Mouse (Mus musculus) neural tube, embryonic 13.5 days (tissue): ENCODE results near the gene Ar. TPM values are rescaled to one million over a fixed set of nuclear protein-coding genes. Genes with fewer than 3 reads are reported as not detected.
A peak's percentile ranks its signal among the peaks of the same experiment; 100 is the strongest.

Source experiments
- ATAC-seq: fragments of 200-750 bp; cut with Nextera tagmentation; 2 replicates; pipeline ENCODE4 v1.8.0; 2017; ENCODE audit warnings: low read depth, mild to moderate bottlenecking, moderate TSS enrichment, moderate library complexity
- H3K27ac ChIP-seq: fragments of 300-500 bp; sonication (generic); replicated peaks from 2 replicates; pipeline ENCODE4 v1.5.1; 2015; ENCODE audit warnings: moderate library complexity, mild to moderate bottlenecking, inconsistent platforms
- H3K27me3 ChIP-seq: fragments of 300-500 bp; sonication (generic); 2 replicates; pipeline ENCODE4 v1.6.1; 2015; ENCODE audit warnings: mild to moderate bottlenecking, inconsistent platforms
- H3K36me3 ChIP-seq: fragments of 300-500 bp; sonication (generic); 2 replicates; pipeline ENCODE4 v1.6.1; 2015; ENCODE audit warnings: mild to moderate bottlenecking, inconsistent platforms
- H3K4me1 ChIP-seq: fragments of 300-500 bp; sonication (generic); replicated peaks from 2 replicates; pipeline ENCODE4 v1.6.1; 2015; ENCODE audit warnings: inconsistent platforms
- H3K4me2 ChIP-seq: fragments of 300-500 bp; sonication (generic); 2 replicates; pipeline ENCODE4 v1.6.1; 2015; ENCODE audit warnings: inconsistent platforms, mild to moderate bottlenecking, moderate library complexity
- H3K4me3 ChIP-seq: fragments of 300-500 bp; sonication (generic); 2 replicates; pipeline ENCODE4 v1.5.1; 2015; ENCODE audit warnings: mild to moderate bottlenecking, inconsistent platforms
- H3K9ac ChIP-seq: fragments of 300-500 bp; sonication (generic); 2 replicates; pipeline ENCODE4 v1.6.1; 2015; ENCODE audit warnings: moderate library complexity, mild to moderate bottlenecking, inconsistent platforms
- H3K9me3 ChIP-seq: fragments of 300-500 bp; sonication (generic); 2 replicates; pipeline ENCODE4 v1.6.1; 2016; ENCODE audit warnings: inconsistent platforms
- WGBS: fragments of 180-500 bp; shearing (Covaris S2); methylation state at CpG from one replicate; pipeline ENCODE4 v1.1.7; 2015; 5-methylcytosine and 5-hydroxymethylcytosine counted together
- polyA plus RNA-seq: library from polyadenylated mRNA; unstranded; fragments of >200 nt; fragmentation: Nextera tagmentation; extraction: Ambion mirVana; gene quantifications from 2 replicates; pipeline ENCODE4 v1.2.1, GENCODE M21; 2015

Ar gene
- polyA plus RNA-seq, 1 experiment from 2014 or later: 0.06 TPM

GRCm38 (mm10) chrX:98271361-98271760, 122.8 kb downstream of the Ar start:
- Histone ChIP-seq H3K4me3 (no peak overlapping the region), H3K4me2 (no peak overlapping the region), H3K36me3 (no peaks in the 10 kb centered on the region), H3K27me3 (no peaks in the 10 kb centered on the region), H3K27ac (no peak overlapping the region), H3K4me1 (no peaks in the 10 kb centered on the region), H3K9me3 (no peaks in the 10 kb centered on the region), H3K9ac (no peak overlapping the region)
- no peak for ATAC-seq

DNA sequence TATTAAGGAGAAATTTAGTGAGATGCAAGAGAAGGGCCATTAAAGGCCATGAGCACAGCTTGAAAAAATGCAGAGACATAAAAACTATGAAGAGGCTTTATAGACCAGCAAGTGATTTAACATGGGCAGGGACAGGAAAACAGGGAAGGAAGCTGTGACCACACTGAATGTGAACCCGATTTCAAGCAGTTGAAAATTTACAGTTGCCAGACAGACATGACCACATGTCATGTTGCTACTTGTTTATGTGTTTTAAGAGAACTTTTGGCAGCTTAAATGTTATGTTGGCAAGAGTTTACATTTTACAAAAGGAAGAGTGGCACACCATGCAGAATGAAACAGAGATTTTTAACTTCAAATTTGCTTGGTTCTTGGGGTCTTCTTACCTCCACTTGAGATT, 143.2 kb downstream of the Ar start:
- WGBS: 62% methylated on average over 1 of the region's 1 CpGs
- no peak for ATAC-seq
- Histone ChIP-seq H3K9ac (no peak overlapping the region), H3K27ac (no peak overlapping the region), H3K9me3 (no peaks in the 10 kb centered on the region), H3K4me2 (no peak overlapping the region), H3K27me3 (no peaks in the 10 kb centered on the region), H3K36me3 (no peaks in the 10 kb centered on the region), H3K4me1 (no peaks in the 10 kb centered on the region), H3K4me3 (no peak overlapping the region)

GRCm38 (mm10) chrX:98300685-98301084, 152.1 kb downstream of the Ar start:
- Histone ChIP-seq H3K9ac (no peak overlapping the region), H3K4me2 (no peak overlapping the region), H3K27me3 (no peaks in the 10 kb centered on the region), H3K4me3 (no peak overlapping the region), H3K27ac (no peak overlapping the region), H3K9me3 (no peaks in the 10 kb centered on the region), H3K4me1 (no peaks in the 10 kb centered on the region), H3K36me3 (no peaks in the 10 kb centered on the region)
- peak; percentile 27; the same call in 1 of the 2 replicates for ATAC-seq
- WGBS: 53% methylated on average over 4 of the region's 4 CpGs

- no peak overlapping the region for H3K27ac ChIP-seq
- 78% methylated on average over 2 of the region's 2 CpGs for WGBS
- H3K27me3 ChIP-seq: no peaks in the 10 kb centered on the region
Observed at GRCm38 (mm10) chrX:98301924-98302323, 153.4 kb downstream of the Ar start.

GRCm38 (mm10) chrX:98315961-98316360, 167.4 kb downstream of the Ar start:
- no peak overlapping the region for H3K4me3 ChIP-seq
- H3K4me1 ChIP-seq: no peaks in the 10 kb centered on the region
- H3K4me2 ChIP-seq: no peak overlapping the region
- WGBS: 91% methylated on average over 1 of the region's 3 CpGs
- H3K27me3 ChIP-seq: no peaks in the 10 kb centered on the region
- H3K36me3 ChIP-seq: no peaks in the 10 kb centered on the region
- no peak overlapping the region for H3K27ac ChIP-seq
- no peak overlapping the region for H3K9ac ChIP-seq
- H3K9me3 ChIP-seq: no peaks in the 10 kb centered on the region
- no peak for ATAC-seq

More at GRCm38 (mm10) chrX:98301924-98302323, 153.4 kb downstream of the Ar start:
- H3K36me3 ChIP-seq: no peaks in the 10 kb centered on the region
- no peaks in the 10 kb centered on the region for H3K4me1 ChIP-seq
- no peaks in the 10 kb centered on the region for H3K9me3 ChIP-seq
- no peak overlapping the region for H3K9ac ChIP-seq
- no peak for ATAC-seq
- H3K4me2 ChIP-seq: no peak overlapping the region
- no peak overlapping the region for H3K4me3 ChIP-seq

GRCm38 (mm10) chrX:98317483-98317882, 168.9 kb downstream of the Ar start:
- no peaks in the 10 kb centered on the region for H3K27me3 ChIP-seq
- no peaks in the 10 kb centered on the region for H3K4me1 ChIP-seq
- no peak overlapping the region for H3K4me2 ChIP-seq
- H3K9me3 ChIP-seq: no peaks in the 10 kb centered on the region
- no peak overlapping the region for H3K9ac ChIP-seq
- no peak overlapping the region for H3K4me3 ChIP-seq
- no peak overlapping the region for H3K27ac ChIP-seq
- no peak for ATAC-seq
- no peaks in the 10 kb centered on the region for H3K36me3 ChIP-seq

DNA sequence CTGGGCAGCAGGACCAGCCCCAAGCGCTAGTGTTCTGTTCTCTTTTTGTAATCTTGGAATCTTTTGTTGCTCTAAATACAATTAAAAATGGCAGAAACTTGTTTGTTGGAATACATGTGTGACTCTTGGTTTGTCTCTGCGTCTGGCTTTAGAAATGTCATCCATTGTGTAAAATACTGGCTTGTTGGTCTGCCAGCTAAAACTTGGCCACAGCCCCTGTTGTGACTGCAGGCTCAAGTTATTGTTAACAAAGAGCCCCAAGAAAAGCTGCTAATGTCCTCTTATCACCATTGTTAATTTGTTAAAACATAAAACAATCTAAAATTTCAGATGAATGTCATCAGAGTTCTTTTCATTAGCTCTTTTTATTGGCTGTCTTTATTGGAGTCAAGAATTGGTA, 174.5 kb downstream of the Ar start:
- Histone ChIP-seq H3K9me3 (no peaks in the 10 kb centered on the region), H3K4me1 (no peaks in the 10 kb centered on the region), H3K4me3 (no peak overlapping the region), H3K27me3 (no peaks in the 10 kb centered on the region), H3K4me2 (no peak overlapping the region), H3K9ac (no peak overlapping the region), H3K36me3 (no peaks in the 10 kb centered on the region), H3K27ac (no peak overlapping the region)
- no peak for ATAC-seq
- WGBS: 84% methylated on average over 2 of the region's 2 CpGs

- 62% methylated on average over 1 of the region's 1 CpGs for WGBS
- Histone ChIP-seq H3K4me3 (no peak overlapping the region), H3K9ac (no peak overlapping the region), H3K4me1 (no peaks in the 10 kb centered on the region), H3K27ac (no peak overlapping the region), H3K9me3 (no peaks in the 10 kb centered on the region), H3K36me3 (no peaks in the 10 kb centered on the region), H3K4me2 (no peak overlapping the region), H3K27me3 (no peaks in the 10 kb centered on the region)
- ATAC-seq: no peak
Observed at GRCm38 (mm10) chrX:98347481-98347880, 198.9 kb downstream of the Ar start.

DNA sequence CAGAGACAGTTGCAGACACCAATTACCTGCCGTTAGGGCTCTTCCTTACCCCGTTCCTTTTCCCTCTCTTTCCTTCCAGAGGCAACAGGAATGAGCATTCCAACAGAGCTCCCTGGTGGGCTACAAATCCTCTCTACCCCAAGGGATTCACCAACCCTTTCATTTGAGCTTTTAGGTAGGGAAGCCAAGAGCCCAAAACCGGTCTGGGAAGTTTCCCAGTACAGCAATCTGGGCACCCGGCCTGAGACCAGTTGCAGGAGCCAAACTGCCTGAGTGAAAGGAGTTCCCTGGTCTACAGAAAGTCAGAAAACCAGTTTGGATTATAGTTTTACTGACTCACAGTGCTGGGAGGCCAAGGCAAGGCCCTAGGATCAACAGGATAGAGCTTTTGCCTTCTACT, 199.5 kb downstream of the Ar start:
- no peaks in the 10 kb centered on the region for H3K27me3 ChIP-seq
- no peaks in the 10 kb centered on the region for H3K36me3 ChIP-seq
- no peak for ATAC-seq
- no peak overlapping the region for H3K9ac ChIP-seq
- H3K27ac ChIP-seq: no peak overlapping the region
- no peak overlapping the region for H3K4me2 ChIP-seq
- H3K4me1 ChIP-seq: no peaks in the 10 kb centered on the region
- no peak overlapping the region for H3K4me3 ChIP-seq
- 30% methylated on average over 4 of the region's 4 CpGs for WGBS
- no peaks in the 10 kb centered on the region for H3K9me3 ChIP-seq
